Mouse (Mus musculus) inflammation-experienced regulatory T-cells, adult 6 months (primary cell): ENCODE data around the gene Pex11b. TPM values are rescaled to one million over a fixed set of nuclear protein-coding genes. Genes with fewer than 3 reads are reported as not detected.
"Not testable (repeated sequence)": the region's sequence is repeated elsewhere in the genome, so short reads cannot be mapped to it uniquely, and the experiment has no call there.

Experiments
- ATAC-seq: one replicate; pipeline ENCODE4 v1.8.0; 2017
- polyA plus RNA-seq, 3 experiments: library from polyadenylated mRNA; unstranded; fragments of 100-300 nt; shearing (Covaris generic); gene quantifications; one replicate each; pipeline ENCODE4 v1.2.1; 2017

Pex11b gene
- polyA plus RNA-seq, 3 experiments from 2014 or later: 45.8 to 63.4 (median 54.9) TPM

- peak; percentile 98 for ATAC-seq
Measured at GRCm38 (mm10) chr3:96629729-96630600, 5.2 kb upstream of the Pex11b start, which contains the start of gene Rbm8a. Gene Rbm8a, plus strand, starts transcription at chr3:96629933.

- no peak for ATAC-seq
Measured at GRCm38 (mm10) chr3:96632058-96632457, 3.1 kb upstream of the Pex11b start.

- ATAC-seq: no peak
Measured at GRCm38 (mm10) chr3:96634015-96634414, 1.2 kb upstream of the Pex11b start.

- no peak for ATAC-seq
Measured at GRCm38 (mm10) chr3:96635906-96636305, 730 bp downstream of the Pex11b start.

- ATAC-seq: no peak
Measured at GRCm38 (mm10) chr3:96636448-96636847, 1.3 kb downstream of the Pex11b start.

GRCm38 (mm10) chr3:96639219-96639618 lies 4.0 kb downstream of the Pex11b start:
- peak; percentile 30 for ATAC-seq

GRCm38 (mm10) chr3:96645018-96645649 lies 10.0 kb downstream of the Pex11b start, which contains the start of gene Itga10:
Gene Itga10, plus strand, starts transcription at chr3:96645584.
- no peak for ATAC-seq

GRCm38 (mm10) chr3:96647365-96647764 lies 12.2 kb downstream of the Pex11b start:
- ATAC-seq: no peak

- no peak for ATAC-seq
Measured at GRCm38 (mm10) chr3:96660901-96661300, 25.7 kb downstream of the Pex11b start.

- ATAC-seq: no peak
Measured at GRCm38 (mm10) chr3:96662731-96663316, 27.6 kb downstream of the Pex11b start.

GRCm38 (mm10) chr3:96663432-96664239 lies 28.5 kb downstream of the Pex11b start:
- ATAC-seq: peak; percentile 60

GRCm38 (mm10) chr3:96665732-96666363 lies 30.7 kb downstream of the Pex11b start:
- ATAC-seq: not testable (repeated sequence)

- no peak for ATAC-seq
Measured at GRCm38 (mm10) chr3:96666916-96667315, 31.7 kb downstream of the Pex11b start.

- no peak for ATAC-seq
Measured at GRCm38 (mm10) chr3:96667316-96667715, 32.1 kb downstream of the Pex11b start.

GRCm38 (mm10) chr3:96668424-96669067 lies 33.4 kb downstream of the Pex11b start:
- ATAC-seq: no peak

- ATAC-seq: peak; percentile 94
Measured at GRCm38 (mm10) chr3:96669727-96670468, 34.7 kb downstream of the Pex11b start, which contains the start of gene Ankrd35. Gene Ankrd35, plus strand, starts transcription at chr3:96670131.

GRCm38 (mm10) chr3:96671519-96671918 lies 36.3 kb downstream of the Pex11b start:
- no peak for ATAC-seq

GRCm38 (mm10) chr3:96673514-96673913 lies 38.3 kb downstream of the Pex11b start:
- ATAC-seq: no peak

GRCm38 (mm10) chr3:96674442-96674841 lies 39.3 kb downstream of the Pex11b start:
- no peak for ATAC-seq

- peak; percentile 85 for ATAC-seq
Measured at GRCm38 (mm10) chr3:96675171-96675570, 40.0 kb downstream of the Pex11b start.

GRCm38 (mm10) chr3:96675690-96676089 lies 40.5 kb downstream of the Pex11b start:
- ATAC-seq: no peak
